Mouse (Mus musculus) liver, embryonic 13.5 days (tissue): ENCODE results near the gene Pop7. TPM values are rescaled to one million over a fixed set of nuclear protein-coding genes. Genes with fewer than 3 reads are reported as not detected.

Experiments used
- ATAC-seq: fragments of 200-750 bp; cut with Nextera tagmentation; 2 replicates; pipeline ENCODE4 v1.8.0; 2017; ENCODE audit warnings: low read depth, mild to moderate bottlenecking, moderate number of reproducible peaks, moderate library complexity
- DNase-seq: peaks from one replicate; pipeline ENCODE4 v3.0.0; 2022
- H3K27ac ChIP-seq: fragments of 300-500 bp; sonication (generic); 2 replicates; pipeline ENCODE4 v1.5.1; 2015; ENCODE audit warnings: moderate library complexity, mild to moderate bottlenecking, inconsistent platforms
- H3K27me3 ChIP-seq: fragments of 300-500 bp; sonication (generic); 2 replicates; pipeline ENCODE4 v1.6.1; 2015; ENCODE audit warnings: mild to moderate bottlenecking, inconsistent platforms
- H3K36me3 ChIP-seq: fragments of 300-500 bp; sonication (generic); 2 replicates; pipeline ENCODE4 v1.6.1; 2015; ENCODE audit warnings: mild to moderate bottlenecking, inconsistent platforms
- H3K4me1 ChIP-seq: fragments of 300-500 bp; sonication (generic); replicated peaks from 2 replicates; pipeline ENCODE4 v1.6.1; 2015; ENCODE audit warnings: inconsistent platforms
- H3K4me2 ChIP-seq: fragments of 300-500 bp; sonication (generic); 2 replicates; pipeline ENCODE4 v1.6.1; 2015; ENCODE audit warnings: inconsistent platforms, mild to moderate bottlenecking, moderate library complexity
- H3K4me3 ChIP-seq: fragments of 300-500 bp; sonication (generic); replicated peaks from 2 replicates; pipeline ENCODE4 v1.5.1; 2015; ENCODE audit warnings: mild to moderate bottlenecking, inconsistent platforms
- H3K9ac ChIP-seq: fragments of 300-500 bp; sonication (generic); 2 replicates; pipeline ENCODE4 v1.6.1; 2015; ENCODE audit warnings: mild to moderate bottlenecking, inconsistent platforms
- H3K9me3 ChIP-seq: fragments of 300-500 bp; sonication (generic); replicated peaks from 2 replicates; pipeline ENCODE4 v1.6.1; 2016; ENCODE audit warnings: inconsistent platforms
- WGBS: fragments of 180-500 bp; shearing (Covaris S2); methylation state at CpG from one replicate; pipeline ENCODE4 v1.1.7; 2015; ENCODE audit not compliant: insufficient replicate concordance; 5-methylcytosine and 5-hydroxymethylcytosine counted together
- microRNA-seq: library from miRNA; unstranded; fragments of <30 nt; microRNA quantifications from one replicate; pipeline ENCODE4, GENCODE M21; 2016
- polyA plus RNA-seq: library from polyadenylated mRNA; unstranded; fragments of >200 nt; fragmentation: Nextera tagmentation; extraction: Ambion mirVana; gene quantifications from 2 replicates; pipeline ENCODE4 v1.2.1, GENCODE M21; 2015

Pop7 gene
- polyA plus RNA-seq, 1 experiment from 2014 or later: 46.1 TPM

DNA sequence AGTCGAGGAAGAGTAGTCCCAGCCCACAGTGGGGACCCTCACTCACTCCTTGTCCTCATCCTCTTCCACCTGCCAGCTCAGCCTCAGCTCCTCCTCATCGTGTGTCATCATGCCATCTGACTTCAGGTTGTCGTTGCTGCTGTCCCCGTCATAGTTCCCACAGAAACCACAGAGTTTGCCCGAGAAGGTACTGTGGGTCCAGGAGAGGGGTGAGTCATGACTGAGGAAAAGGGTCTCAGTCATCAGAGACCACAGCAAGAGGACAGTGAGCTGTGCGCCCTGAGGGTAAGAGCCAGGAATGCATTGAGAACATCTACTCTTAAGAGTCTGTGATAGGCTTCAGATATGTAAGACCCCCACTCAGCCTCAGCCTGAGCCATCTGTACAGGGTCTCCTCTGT, 47.1 kb downstream of the Pop7 start:
- no peaks in the 10 kb centered on the region for H3K9me3 ChIP-seq
- 0 out of 2 replicates have a peak, but pooled peaks cover 4% of the 10 kb centered on the region for H3K4me1 ChIP-seq
- H3K9ac ChIP-seq: no peak overlapping the region
- H3K4me3 ChIP-seq: no peak overlapping the region
- 26% methylated on average over 6 of the region's 6 CpGs for WGBS
- DNase-seq (no peak), ATAC-seq (no peak)
- no peaks in the 10 kb centered on the region for H3K27me3 ChIP-seq
- H3K36me3 ChIP-seq: no peaks in the 10 kb centered on the region
- H3K27ac ChIP-seq: no peak overlapping the region
- no peak overlapping the region for H3K4me2 ChIP-seq

Small RNAs within 50 kb of the gene (microRNA-seq; reads per million reads assigned to microRNA genes)
- gene Mir6418: not detected

Other genes with a start within 250 kb of the Pop7 start
- gene Ache, start 215.0 kb downstream of the Pop7 start, polyA plus RNA-seq: 15.9 and 16.6 TPM in 2 replicates
- 8.4 TPM in 2 replicates for gene Ufsp1, start 207.9 kb downstream of the Pop7 start, polyA plus RNA-seq
- gene Srrt, start 194.8 kb downstream of the Pop7 start, polyA plus RNA-seq: 86.7 and 102 TPM in 2 replicates
- gene Trip6, start 188.1 kb downstream of the Pop7 start, polyA plus RNA-seq: 10.1 and 10.6 TPM in 2 replicates
- gene Slc12a9, start 168.9 kb downstream of the Pop7 start, polyA plus RNA-seq: 2.8 and 3.2 TPM in 2 replicates
- gene Ephb4, start 152.4 kb downstream of the Pop7 start, polyA plus RNA-seq: 5.6 and 8.1 TPM in 2 replicates
- 0.12 and 0.16 TPM in 2 replicates for gene Zan, start 25.5 kb downstream of the Pop7 start, polyA plus RNA-seq
- 3.3 and 3.7 TPM in 2 replicates for gene Gigyf1, start 16.0 kb upstream of the Pop7 start, polyA plus RNA-seq
- gene Epo, start 30.7 kb upstream of the Pop7 start, polyA plus RNA-seq: 0.96 and 1.2 TPM in 2 replicates
- 139 and 159 TPM in 2 replicates for gene Gnb2, start 31.0 kb upstream of the Pop7 start, polyA plus RNA-seq
- 0.14 and 0.16 TPM in 2 replicates for gene Actl6b, start 51.0 kb upstream of the Pop7 start, polyA plus RNA-seq
- 41.5 and 45.7 TPM in 2 replicates for gene Tfr2, start 67.3 kb upstream of the Pop7 start, polyA plus RNA-seq
- gene Mospd3, start 98.5 kb upstream of the Pop7 start, polyA plus RNA-seq: 32.3 and 32.8 TPM in 2 replicates
- 15.5 and 16.1 TPM in 2 replicates for gene Pcolce, start 111.3 kb upstream of the Pop7 start, polyA plus RNA-seq
- gene Fbxo24, start 126.5 kb upstream of the Pop7 start, polyA plus RNA-seq: 0.08 TPM in 1 of 2 replicates, not detected in the other
- gene Lrch4, start 126.6 kb upstream of the Pop7 start, polyA plus RNA-seq: 24.8 and 32.0 TPM in 2 replicates
- gene Gm20605, start 126.7 kb upstream of the Pop7 start, polyA plus RNA-seq: 3.4 and 4.1 TPM in 2 replicates
- 2.8 and 3.4 TPM in 2 replicates for gene Sap25, start 138.8 kb upstream of the Pop7 start, polyA plus RNA-seq
- gene Irs3, start 143.2 kb upstream of the Pop7 start, polyA plus RNA-seq: 0.13 TPM in 1 of 2 replicates, not detected in the other
- gene Agfg2, start 182.2 kb upstream of the Pop7 start, polyA plus RNA-seq: 32.1 and 37.8 TPM in 2 replicates
- 0.17 and 0.19 TPM in 2 replicates for gene Nyap1, start 239.1 kb upstream of the Pop7 start, polyA plus RNA-seq
- 66.8 and 69.1 TPM in 2 replicates for gene Tsc22d4, start 243.2 kb upstream of the Pop7 start, polyA plus RNA-seq